ENCODE assay signal across 21 mouse cellular contexts in the genomic region with DNA sequence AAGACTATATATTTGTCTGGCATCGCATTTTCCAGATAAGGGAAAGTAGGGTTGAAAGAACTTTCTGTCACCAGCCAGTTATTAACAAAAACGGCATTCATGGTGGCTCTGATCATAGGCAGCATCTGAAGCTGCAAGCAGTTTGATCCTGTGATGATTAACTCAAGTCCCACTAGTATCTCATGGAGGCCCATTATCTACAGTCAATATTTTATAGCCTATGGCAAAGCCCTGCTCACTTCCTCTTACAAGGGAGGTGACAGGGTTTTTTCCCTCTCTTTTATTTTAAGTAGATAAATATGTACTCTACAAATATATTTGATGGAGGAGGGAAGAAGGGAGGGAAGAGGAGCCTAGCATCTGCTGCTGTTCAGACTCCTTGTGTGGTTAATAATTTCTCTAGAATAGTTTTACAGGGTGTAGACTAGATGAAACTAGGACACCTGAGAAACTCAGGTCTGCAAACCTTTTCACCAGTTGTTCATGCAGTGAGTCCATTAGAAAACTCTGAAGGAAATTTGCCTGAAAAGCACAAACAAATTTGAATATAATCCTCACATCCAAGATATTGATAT. TPM values are rescaled to one million over a fixed set of nuclear protein-coding genes. Genes with fewer than 3 reads are reported as not detected.
"Had no signal": no experiment of that assay in that cellular context is flagged by ENCODE, and none has a peak within 500 bp of the region (broad histone marks: within the 10 kb centered on the region; RNA-seq: fewer than 3 reads in every experiment).

No protein-coding gene starts in this region.

- H3K4me3 ChIP-seq: neural tube, embryonic 15.5 days; stomach, embryonic 15.5 days had no signal

- H3K4me2 ChIP-seq: neural tube, embryonic 15.5 days; stomach, embryonic 15.5 days had no signal

- DNase-seq: retina, postnatal 1 day; right cerebral cortex, adult 18-20 months; right cerebral cortex, postnatal 14 days; right cerebral cortex, postnatal 25 days; right cerebral cortex, postnatal 4 days; spleen, adult 18-20 months; thymus, adult 18-20 months; thymus, adult 2 months; thymus, postnatal 14 days; thymus, postnatal 25 days; thymus, postnatal 36 days; thymus, postnatal 4 days had no signal

- H3K4me1 ChIP-seq: neural tube, embryonic 15.5 days; stomach, embryonic 15.5 days had no signal

- H3K36me3 ChIP-seq: neural tube, embryonic 15.5 days; stomach, embryonic 15.5 days had no signal

- H3K27me3 ChIP-seq: stomach, embryonic 15.5 days had no signal

- H3K27ac ChIP-seq: neural tube, embryonic 15.5 days; stomach, embryonic 15.5 days; stomach, postnatal 0 days had no signal

- H3K9ac ChIP-seq: neural tube, embryonic 15.5 days; stomach, embryonic 15.5 days had no signal

- H3K9me3 ChIP-seq: neural tube, embryonic 15.5 days; stomach, embryonic 15.5 days had no signal

RNA-seq across cellular contexts. Expression of gene Atoh1, which starts 14.1 kb away (rescaled TPM):
- total RNA-seq: neutrophil, adult 5-6 weeks had no signal
- polyA plus RNA-seq: spleen, adult 2 months; stomach, embryonic 14.5 days; testis, adult 2 months; thymus, postnatal 0 days; urinary bladder, adult 2 months had no signal
